Mouse (Mus musculus): ENCODE data around the gene Igf1r. TPM values are rescaled to one million over a fixed set of nuclear protein-coding genes. Genes with fewer than 3 reads are reported as not detected.

Igf1r gene
- polyA plus RNA-seq, 1 experiment from 2014 or later = 21.0 TPM

GRCm38 (mm10) chr7:68183421-68183820 is 230.8 kb downstream of the Igf1r start:
- H3K4me3 ChIP-seq (replicated peaks; ENCODE audit: low read length) = no peak overlapping the region
- no peak overlapping the region for H3K4me2 ChIP-seq (replicated peaks)
- peaks cover 6% of the 10 kb centered on the region for H3K4me1 ChIP-seq (replicated peaks; ENCODE audit: control insufficient read depth, insufficient read depth, low read length)
- ATAC-seq (ENCODE audit: low FRiP score) = no peak
- DNase-seq (ENCODE audit: low spot score) = no peak
- H3K9ac ChIP-seq = no peak overlapping the region
- H3K36me3 ChIP-seq (replicated peaks; ENCODE audit: control insufficient read depth, insufficient read depth) = peaks cover 40% of the 10 kb centered on the region
- H3K9me3 ChIP-seq (ENCODE audit: control insufficient read depth, low read length) = no peaks in the 10 kb centered on the region
- WGBS = 75% methylated on average over 10 of the region's 10 CpGs
- no peaks in the 10 kb centered on the region for H3K27me3 ChIP-seq (ENCODE audit: control insufficient read depth, insufficient read depth, low read length)
- no peak overlapping the region for H3K27ac ChIP-seq

DNA sequence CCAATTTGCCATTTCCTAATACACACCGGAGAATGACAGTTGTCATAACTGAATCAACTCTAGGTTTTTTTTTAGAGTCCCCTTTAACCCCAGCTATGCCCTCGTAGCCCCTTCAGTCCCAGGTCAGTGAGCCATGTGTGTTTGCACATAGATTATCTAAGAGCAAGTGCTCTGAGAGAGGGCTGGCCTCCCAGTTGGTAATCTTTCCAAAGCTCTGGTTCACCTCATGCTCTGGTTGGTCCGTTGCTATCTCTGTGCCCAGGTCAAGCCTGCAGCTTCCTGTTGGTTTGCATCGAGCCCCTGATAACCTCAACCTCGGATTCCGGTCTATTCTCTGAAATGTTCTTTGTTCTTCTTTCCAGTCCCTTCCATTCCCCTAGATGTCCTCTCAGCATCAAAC is 236.6 kb downstream of the Igf1r start:
- DNase-seq (ENCODE audit: low spot score) (no peak), ATAC-seq (ENCODE audit: low FRiP score) (no peak)
- Histone ChIP-seq H3K27me3 (ENCODE audit: control insufficient read depth, insufficient read depth, low read length) (no peaks in the 10 kb centered on the region), H3K36me3 (replicated peaks; ENCODE audit: control insufficient read depth, insufficient read depth) (peaks cover 90% of the 10 kb centered on the region), H3K4me3 (replicated peaks; ENCODE audit: low read length) (no peak overlapping the region), H3K4me2 (replicated peaks) (no peak overlapping the region), H3K9me3 (ENCODE audit: control insufficient read depth, low read length) (no peaks in the 10 kb centered on the region), H3K9ac (no peak overlapping the region), H3K27ac (no peak overlapping the region), H3K4me1 (replicated peaks; ENCODE audit: control insufficient read depth, insufficient read depth, low read length) (no peaks in the 10 kb centered on the region)
- WGBS = 90% methylated on average over 6 of the region's 6 CpGs

DNA sequence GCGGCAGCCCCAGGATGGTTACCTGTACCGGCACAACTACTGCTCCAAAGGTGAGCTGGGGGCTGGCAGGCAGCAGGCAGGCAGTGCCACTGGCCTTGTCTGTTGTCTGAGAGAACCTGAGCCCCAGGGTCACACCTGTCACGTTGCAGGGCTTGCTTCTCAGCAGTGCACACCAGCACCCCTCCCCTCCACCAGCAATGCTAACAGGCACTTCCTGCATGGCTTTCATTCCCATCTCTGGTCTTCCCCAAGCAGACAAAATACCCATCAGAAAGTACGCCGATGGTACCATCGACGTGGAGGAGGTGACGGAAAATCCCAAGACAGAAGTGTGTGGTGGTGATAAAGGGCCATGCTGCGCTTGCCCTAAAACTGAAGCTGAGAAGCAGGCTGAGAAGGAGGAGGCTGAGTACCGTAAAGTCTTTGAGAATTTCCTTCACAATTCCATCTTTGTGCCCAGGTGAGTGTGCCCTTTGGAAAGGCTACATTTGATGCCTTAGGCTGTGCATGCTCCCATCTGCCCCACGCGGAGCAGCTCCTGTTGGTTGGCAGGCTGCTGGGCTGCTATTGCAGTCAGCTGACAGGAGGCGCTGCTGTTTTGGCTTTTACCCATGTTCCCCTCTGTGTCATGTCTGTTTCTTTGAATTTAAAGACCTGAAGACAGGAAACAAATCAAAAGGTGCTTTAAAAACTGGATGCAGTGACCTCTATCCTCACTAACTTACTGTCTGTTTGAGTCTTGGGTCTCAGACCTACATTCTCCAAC is 237.2 kb downstream of the Igf1r start:
- H3K9me3 ChIP-seq (ENCODE audit: control insufficient read depth, low read length) = no peaks in the 10 kb centered on the region
- peaks cover 90% of the 10 kb centered on the region for H3K36me3 ChIP-seq (replicated peaks; ENCODE audit: control insufficient read depth, insufficient read depth)
- no peaks in the 10 kb centered on the region for H3K4me1 ChIP-seq (replicated peaks; ENCODE audit: control insufficient read depth, insufficient read depth, low read length)
- DNase-seq (ENCODE audit: low spot score) (no peak), ATAC-seq (ENCODE audit: low FRiP score) (no peak)
- no peak overlapping the region for H3K9ac ChIP-seq
- H3K27ac ChIP-seq = no peak overlapping the region
- no peaks in the 10 kb centered on the region for H3K27me3 ChIP-seq (ENCODE audit: control insufficient read depth, insufficient read depth, low read length)
- 94% methylated on average over 13 of the region's 13 CpGs for WGBS
- H3K4me3 ChIP-seq (replicated peaks; ENCODE audit: low read length) = no peak overlapping the region
- H3K4me2 ChIP-seq (replicated peaks) = no peak overlapping the region

GRCm38 (mm10) chr7:68193958-68194695 is 241.5 kb downstream of the Igf1r start:
- H3K9ac ChIP-seq = no peak overlapping the region
- no peaks in the 10 kb centered on the region for H3K4me1 ChIP-seq (replicated peaks; ENCODE audit: control insufficient read depth, insufficient read depth, low read length)
- ATAC-seq (ENCODE audit: low FRiP score) (no peak), DNase-seq (ENCODE audit: low spot score) (no peak)
- H3K27me3 ChIP-seq (ENCODE audit: control insufficient read depth, insufficient read depth, low read length) = no peaks in the 10 kb centered on the region
- peaks cover 79% of the 10 kb centered on the region for H3K36me3 ChIP-seq (replicated peaks; ENCODE audit: control insufficient read depth, insufficient read depth)
- H3K4me3 ChIP-seq (replicated peaks; ENCODE audit: low read length) = no peak overlapping the region
- 93% methylated on average over 15 of the region's 15 CpGs for WGBS
- no peak overlapping the region for H3K27ac ChIP-seq
- H3K9me3 ChIP-seq (ENCODE audit: control insufficient read depth, low read length) = no peaks in the 10 kb centered on the region
- no peak overlapping the region for H3K4me2 ChIP-seq (replicated peaks)

- Histone ChIP-seq H3K4me3 (replicated peaks; ENCODE audit: low read length) (no peak overlapping the region), H3K4me1 (replicated peaks; ENCODE audit: control insufficient read depth, insufficient read depth, low read length) (no peaks in the 10 kb centered on the region), H3K27me3 (ENCODE audit: control insufficient read depth, insufficient read depth, low read length) (no peaks in the 10 kb centered on the region), H3K27ac (no peak overlapping the region), H3K9ac (no peak overlapping the region), H3K4me2 (replicated peaks) (no peak overlapping the region), H3K9me3 (ENCODE audit: control insufficient read depth, low read length) (no peaks in the 10 kb centered on the region), H3K36me3 (replicated peaks; ENCODE audit: control insufficient read depth, insufficient read depth) (peaks cover 75% of the 10 kb centered on the region)
- whole genome bisulfite sequencing = 96% methylated on average over 7 of the region's 7 CpGs
- DNase-seq (ENCODE audit: low spot score) (no peak), ATAC-seq (ENCODE audit: low FRiP score) (no peak)
Measured at GRCm38 (mm10) chr7:68199609-68200008, 247.0 kb downstream of the Igf1r start.

DNA sequence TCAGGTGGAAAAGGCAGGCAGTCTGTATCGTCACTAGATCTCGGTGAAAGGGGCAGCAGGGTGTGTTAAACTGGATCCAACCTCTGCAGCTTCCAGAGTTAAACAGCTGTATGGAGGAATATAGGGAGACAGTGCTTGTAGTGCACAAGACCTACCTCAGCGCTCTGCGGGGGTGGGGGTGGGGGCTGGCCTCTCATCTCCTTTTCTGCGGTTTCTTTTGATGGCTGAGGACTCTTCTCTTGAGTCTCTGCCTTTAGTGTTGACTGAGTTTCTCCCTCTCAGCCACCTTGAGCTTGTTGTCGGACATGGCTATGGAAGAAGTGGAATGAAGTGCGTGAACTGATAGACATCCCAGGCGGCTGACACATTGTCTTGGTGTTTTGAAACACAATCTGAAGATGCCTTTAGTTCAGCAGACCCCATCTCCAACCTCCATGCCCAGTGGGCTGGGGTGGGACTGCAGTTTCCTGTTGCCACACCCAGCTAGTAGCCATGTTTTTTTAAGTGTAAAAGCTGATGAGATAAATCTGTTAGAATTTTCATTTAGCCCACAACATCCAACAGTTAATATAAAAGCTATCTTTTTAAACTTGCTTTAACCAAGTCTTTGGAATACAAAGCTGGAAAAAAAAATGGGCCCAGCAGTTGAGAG is 253.3 kb downstream of the Igf1r start:
- no peak overlapping the region for H3K27ac ChIP-seq
- DNase-seq (ENCODE audit: low spot score) = no peak
- no peak overlapping the region for H3K4me3 ChIP-seq (replicated peaks; ENCODE audit: low read length)
- ATAC-seq (ENCODE audit: low FRiP score) = no peak
- H3K9me3 ChIP-seq (ENCODE audit: control insufficient read depth, low read length) = no peaks in the 10 kb centered on the region
- H3K4me1 ChIP-seq (replicated peaks; ENCODE audit: control insufficient read depth, insufficient read depth, low read length) = no peaks in the 10 kb centered on the region
- WGBS = 94% methylated on average over 8 of the region's 8 CpGs
- H3K4me2 ChIP-seq (replicated peaks) = no peak overlapping the region
- no peak overlapping the region for H3K9ac ChIP-seq
- H3K36me3 ChIP-seq (replicated peaks; ENCODE audit: control insufficient read depth, insufficient read depth) = peaks cover 90% of the 10 kb centered on the region
- no peaks in the 10 kb centered on the region for H3K27me3 ChIP-seq (ENCODE audit: control insufficient read depth, insufficient read depth, low read length)

DNA sequence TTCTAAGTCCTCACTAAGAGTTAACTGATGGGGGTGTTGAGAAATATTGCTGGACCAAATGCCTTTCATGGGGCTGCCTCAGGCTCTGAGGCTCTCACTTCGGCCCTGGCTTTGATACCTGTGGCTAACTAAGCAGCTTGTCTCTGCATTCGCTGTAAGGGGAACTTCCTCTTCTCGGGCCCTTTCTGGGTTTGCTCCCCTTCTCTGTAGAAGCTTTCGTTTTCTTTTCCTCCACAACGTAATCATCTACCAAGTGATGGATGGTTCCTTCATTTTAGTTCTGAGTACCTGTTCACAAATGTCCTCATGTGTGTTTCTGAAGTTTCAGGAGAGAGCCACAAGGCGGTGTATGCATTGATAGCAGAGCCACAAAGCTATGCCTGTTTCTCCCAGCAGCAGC is 256.4 kb downstream of the Igf1r start:
- Histone ChIP-seq H3K4me2 (replicated peaks) (no peak overlapping the region), H3K27ac (no peak overlapping the region), H3K27me3 (ENCODE audit: control insufficient read depth, insufficient read depth, low read length) (no peaks in the 10 kb centered on the region), H3K9me3 (ENCODE audit: control insufficient read depth, low read length) (no peaks in the 10 kb centered on the region), H3K36me3 (replicated peaks; ENCODE audit: control insufficient read depth, insufficient read depth) (peaks cover 85% of the 10 kb centered on the region), H3K9ac (no peak overlapping the region), H3K4me3 (replicated peaks; ENCODE audit: low read length) (no peak overlapping the region), H3K4me1 (replicated peaks; ENCODE audit: control insufficient read depth, insufficient read depth, low read length) (no peaks in the 10 kb centered on the region)
- ATAC-seq (ENCODE audit: low FRiP score) (no peak), DNase-seq (ENCODE audit: low spot score) (no peak)
- WGBS = 96% methylated on average over 6 of the region's 6 CpGs

DNA sequence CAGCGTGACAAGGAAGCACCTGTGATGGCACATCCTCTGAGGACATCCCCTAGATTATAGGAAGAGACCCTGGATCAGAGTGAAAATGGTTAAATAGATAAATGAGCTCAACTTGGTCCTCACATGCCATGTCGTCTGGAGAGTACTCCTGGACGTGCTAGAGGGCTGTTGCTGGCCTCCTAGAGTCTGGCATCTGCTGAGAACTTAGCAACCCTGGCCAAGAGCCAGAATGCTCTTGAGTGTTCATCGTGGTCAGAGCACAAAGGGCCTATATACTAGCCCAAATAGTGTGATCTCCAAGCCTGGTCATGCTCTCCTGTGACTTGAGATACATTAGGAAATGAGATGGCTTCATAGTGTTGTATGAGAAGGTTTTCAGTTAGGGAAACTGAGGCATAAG is 257.8 kb downstream of the Igf1r start:
- Histone ChIP-seq H3K4me3 (replicated peaks; ENCODE audit: low read length) (no peak overlapping the region), H3K27ac (no peak overlapping the region), H3K4me1 (replicated peaks; ENCODE audit: control insufficient read depth, insufficient read depth, low read length) (no peaks in the 10 kb centered on the region), H3K36me3 (replicated peaks; ENCODE audit: control insufficient read depth, insufficient read depth) (peaks cover 84% of the 10 kb centered on the region), H3K9me3 (ENCODE audit: control insufficient read depth, low read length) (no peaks in the 10 kb centered on the region), H3K27me3 (ENCODE audit: control insufficient read depth, insufficient read depth, low read length) (no peaks in the 10 kb centered on the region), H3K9ac (no peak overlapping the region), H3K4me2 (replicated peaks) (no peak overlapping the region)
- 61% methylated on average over 4 of the region's 4 CpGs for WGBS
- DNase-seq (ENCODE audit: low spot score) = no peak
- no peak for ATAC-seq (ENCODE audit: low FRiP score)

DNA sequence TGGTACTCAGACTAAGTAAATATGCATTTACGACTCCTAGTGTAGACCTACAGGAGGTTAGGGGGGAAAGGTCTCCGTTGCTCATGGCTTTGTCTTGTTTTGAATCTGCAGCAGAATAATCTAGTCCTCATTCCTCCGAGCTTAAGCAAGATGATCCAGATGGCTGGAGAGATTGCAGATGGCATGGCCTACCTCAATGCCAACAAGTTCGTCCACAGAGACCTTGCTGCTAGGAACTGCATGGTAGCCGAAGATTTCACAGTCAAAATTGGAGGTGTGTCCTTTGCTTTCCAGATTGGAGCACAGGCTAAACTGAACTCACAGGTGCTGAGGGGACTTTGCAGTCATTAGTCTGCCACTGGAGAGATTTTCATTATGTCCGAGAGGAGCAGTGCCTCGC is 259.3 kb downstream of the Igf1r start:
- no peak overlapping the region for H3K4me3 ChIP-seq (replicated peaks; ENCODE audit: low read length)
- peaks cover 86% of the 10 kb centered on the region for H3K36me3 ChIP-seq (replicated peaks; ENCODE audit: control insufficient read depth, insufficient read depth)
- H3K9ac ChIP-seq = no peak overlapping the region
- ATAC-seq (ENCODE audit: low FRiP score) (no peak), DNase-seq (ENCODE audit: low spot score) (no peak)
- no peak overlapping the region for H3K27ac ChIP-seq
- H3K27me3 ChIP-seq (ENCODE audit: control insufficient read depth, insufficient read depth, low read length) = no peaks in the 10 kb centered on the region
- WGBS = 93% methylated on average over 7 of the region's 7 CpGs
- no peaks in the 10 kb centered on the region for H3K9me3 ChIP-seq (ENCODE audit: control insufficient read depth, low read length)
- no peaks in the 10 kb centered on the region for H3K4me1 ChIP-seq (replicated peaks; ENCODE audit: control insufficient read depth, insufficient read depth, low read length)
- no peak overlapping the region for H3K4me2 ChIP-seq (replicated peaks)
